Mouse (Mus musculus): ENCODE measurements around the gene Ryr1. TPM values are rescaled to one million over a fixed set of nuclear protein-coding genes. Genes with fewer than 3 reads are reported as not detected.
A peak's percentile ranks its signal among the peaks of the same experiment; 100 is the strongest.
"Not testable (repeated sequence)": the region's sequence is repeated elsewhere in the genome, so short reads cannot be mapped to it uniquely, and the experiment has no call there.

The Ryr1 gene
- polyA plus RNA-seq, 1 experiment from 2014 or later = 2.8 TPM

GRCm38 (mm10) chr7:29070364-29071168 lies 54.4 kb downstream of the Ryr1 start:
- Histone ChIP-seq H3K9ac (replicated peaks) (no peak overlapping the region), H3K4me1 (peaks cover 26% of the 10 kb centered on the region; the same call in 1 of the 2 replicates), H3K27me3 (peaks cover 35% of the 10 kb centered on the region), H3K4me3 (peak overlapping the region; percentile 7; the same call in 1 of the 2 replicates), H3K9me3 (no peaks in the 10 kb centered on the region), H3K27ac (replicated peaks) (peak overlapping the region; percentile 87), H3K36me3 (no peaks in the 10 kb centered on the region), H3K4me2 (replicated peaks) (peak overlapping the region; percentile 67)
- 54% methylated on average over 12 of the region's 12 CpGs for WGBS
- ATAC-seq (ENCODE audit: low FRiP score, low read depth) = peak; percentile 78

- H3K27me3 ChIP-seq = peaks cover 28% of the 10 kb centered on the region
- H3K9me3 ChIP-seq = no peaks in the 10 kb centered on the region
- H3K4me2 ChIP-seq (replicated peaks) = no peak overlapping the region
- peaks cover 26% of the 10 kb centered on the region; the same call in 1 of the 2 replicates for H3K4me1 ChIP-seq
- ATAC-seq (ENCODE audit: low FRiP score, low read depth) = no peak
- H3K27ac ChIP-seq (replicated peaks) = no peak overlapping the region
- H3K4me3 ChIP-seq = no peak overlapping the region
- WGBS = 10% methylated on average over 15 of the region's 15 CpGs
- no peaks in the 10 kb centered on the region for H3K36me3 ChIP-seq
- no peak overlapping the region for H3K9ac ChIP-seq (replicated peaks)
Observed at GRCm38 (mm10) chr7:29067758-29068157, 57.2 kb downstream of the Ryr1 start.

- not testable (repeated sequence) for H3K4me2 ChIP-seq (replicated peaks); H3K27ac ChIP-seq (replicated peaks); H3K9me3 ChIP-seq; H3K4me1 ChIP-seq; ATAC-seq (ENCODE audit: low FRiP score, low read depth); H3K9ac ChIP-seq (replicated peaks); H3K4me3 ChIP-seq; H3K36me3 ChIP-seq
- WGBS = 59% methylated on average over 7 of the region's 7 CpGs
- H3K27me3 ChIP-seq = peaks cover 31% of the 10 kb centered on the region
Observed at GRCm38 (mm10) chr7:29063476-29063875, 61.5 kb downstream of the Ryr1 start.

GRCm38 (mm10) chr7:29061522-29062037 lies 63.4 kb downstream of the Ryr1 start:
- Histone ChIP-seq H3K9me3 (no peaks in the 10 kb centered on the region), H3K4me1 (no peaks in the 10 kb centered on the region), H3K9ac (replicated peaks) (no peak overlapping the region), H3K4me2 (replicated peaks) (no peak overlapping the region; the same call in 1 of the 2 replicates), H3K4me3 (0 out of 2 replicates have a peak overlapping the region, but pooled peaks have one; percentile 10), H3K27ac (replicated peaks) (no peak overlapping the region), H3K36me3 (no peaks in the 10 kb centered on the region), H3K27me3 (peaks cover 27% of the 10 kb centered on the region)
- ATAC-seq (ENCODE audit: low FRiP score, low read depth) = no peak
- WGBS = 8% methylated on average over 19 of the region's 19 CpGs

GRCm38 (mm10) chr7:29059445-29059844 lies 65.5 kb downstream of the Ryr1 start:
- no peaks in the 10 kb centered on the region for H3K9me3 ChIP-seq
- WGBS = 89% methylated on average over 19 of the region's 19 CpGs
- no peaks in the 10 kb centered on the region for H3K36me3 ChIP-seq
- no peak for ATAC-seq (ENCODE audit: low FRiP score, low read depth)
- H3K27me3 ChIP-seq = peaks cover 46% of the 10 kb centered on the region
- no peak overlapping the region for H3K27ac ChIP-seq (replicated peaks)
- H3K4me3 ChIP-seq = no peak overlapping the region
- H3K9ac ChIP-seq (replicated peaks) = no peak overlapping the region
- H3K4me2 ChIP-seq (replicated peaks) = no peak overlapping the region
- H3K4me1 ChIP-seq = no peaks in the 10 kb centered on the region

- Histone ChIP-seq H3K4me1 (0 out of 2 replicates have a peak, but pooled peaks cover 3% of the 10 kb centered on the region), H3K9ac (replicated peaks) (no peak overlapping the region), H3K9me3 (no peaks in the 10 kb centered on the region), H3K4me3 (0 out of 2 replicates have a peak overlapping the region, but pooled peaks have one; percentile 5), H3K36me3 (no peaks in the 10 kb centered on the region), H3K4me2 (replicated peaks) (no peak overlapping the region), H3K27me3 (peaks cover 57% of the 10 kb centered on the region), H3K27ac (replicated peaks) (no peak overlapping the region)
- WGBS = 7% methylated on average over 19 of the region's 19 CpGs
- ATAC-seq (ENCODE audit: low FRiP score, low read depth) = no peak
Observed at GRCm38 (mm10) chr7:29052821-29053220, 72.2 kb downstream of the Ryr1 start.

- H3K4me3 ChIP-seq = no peak overlapping the region
- 40% methylated on average over 2 of the region's 2 CpGs for WGBS
- no peak overlapping the region for H3K27ac ChIP-seq (replicated peaks)
- no peak overlapping the region for H3K9ac ChIP-seq (replicated peaks)
- H3K27me3 ChIP-seq = peaks cover 44% of the 10 kb centered on the region
- peaks cover 8% of the 10 kb centered on the region; the same call in 1 of the 2 replicates for H3K4me1 ChIP-seq
- H3K4me2 ChIP-seq (replicated peaks) = no peak overlapping the region
- ATAC-seq (ENCODE audit: low FRiP score, low read depth) = no peak
- no peaks in the 10 kb centered on the region for H3K36me3 ChIP-seq
- no peaks in the 10 kb centered on the region for H3K9me3 ChIP-seq
Observed at GRCm38 (mm10) chr7:29050797-29051196, 74.2 kb downstream of the Ryr1 start.

- WGBS = 80% methylated on average over 11 of the region's 11 CpGs
- no peak overlapping the region for H3K9ac ChIP-seq (replicated peaks)
Observed at GRCm38 (mm10) chr7:29048615-29049014, 76.4 kb downstream of the Ryr1 start.

GRCm38 (mm10) chr7:29048070-29048469 lies 76.9 kb downstream of the Ryr1 start:
- Histone ChIP-seq H3K9ac (replicated peaks) (no peak overlapping the region), H3K27ac (replicated peaks) (no peak overlapping the region), H3K4me2 (replicated peaks) (no peak overlapping the region), H3K9me3 (no peaks in the 10 kb centered on the region), H3K27me3 (peaks cover 18% of the 10 kb centered on the region), H3K36me3 (no peaks in the 10 kb centered on the region), H3K4me3 (no peak overlapping the region), H3K4me1 (peaks cover 17% of the 10 kb centered on the region)
- WGBS = 82% methylated on average over 3 of the region's 3 CpGs
- no peak for ATAC-seq (ENCODE audit: low FRiP score, low read depth)

More at GRCm38 (mm10) chr7:29048615-29049014, 76.4 kb downstream of the Ryr1 start:
- H3K4me2 ChIP-seq (replicated peaks) = no peak overlapping the region
- no peaks in the 10 kb centered on the region for H3K9me3 ChIP-seq
- peaks cover 23% of the 10 kb centered on the region for H3K27me3 ChIP-seq
- H3K36me3 ChIP-seq = no peaks in the 10 kb centered on the region
- H3K4me1 ChIP-seq = peaks cover 13% of the 10 kb centered on the region
- H3K4me3 ChIP-seq = no peak overlapping the region
- no peak overlapping the region for H3K27ac ChIP-seq (replicated peaks)
- no peak for ATAC-seq (ENCODE audit: low FRiP score, low read depth)

- Histone ChIP-seq H3K9me3 (no peaks in the 10 kb centered on the region), H3K9ac (replicated peaks) (no peak overlapping the region), H3K4me1 (peaks cover 14% of the 10 kb centered on the region), H3K27me3 (peaks cover 5% of the 10 kb centered on the region), H3K27ac (replicated peaks) (no peak overlapping the region), H3K36me3 (no peaks in the 10 kb centered on the region), H3K4me3 (no peak overlapping the region), H3K4me2 (replicated peaks) (no peak overlapping the region)
- 6% methylated on average over 12 of the region's 12 CpGs for WGBS
- no peak for ATAC-seq (ENCODE audit: low FRiP score, low read depth)
Observed at GRCm38 (mm10) chr7:29046533-29046932, 78.4 kb downstream of the Ryr1 start.

- Histone ChIP-seq H3K27me3 (peaks cover 5% of the 10 kb centered on the region), H3K27ac (replicated peaks) (no peak overlapping the region), H3K4me2 (replicated peaks) (no peak overlapping the region), H3K4me3 (no peak overlapping the region), H3K4me1 (peaks cover 27% of the 10 kb centered on the region), H3K36me3 (no peaks in the 10 kb centered on the region), H3K9me3 (no peaks in the 10 kb centered on the region), H3K9ac (replicated peaks) (no peak overlapping the region)
- peak; percentile 42; the same call in 1 of the 2 replicates for ATAC-seq (ENCODE audit: low FRiP score, low read depth)
- WGBS = 52% methylated on average over 9 of the region's 9 CpGs
Observed at GRCm38 (mm10) chr7:29044302-29044701, 80.7 kb downstream of the Ryr1 start.

- ATAC-seq (ENCODE audit: low FRiP score, low read depth) = 0 out of 2 replicates have a peak, but pooled peaks have one; percentile 21
- Histone ChIP-seq H3K27ac (replicated peaks) (no peak overlapping the region), H3K9ac (replicated peaks) (no peak overlapping the region), H3K27me3 (peaks cover 3% of the 10 kb centered on the region), H3K4me1 (peaks cover 27% of the 10 kb centered on the region), H3K4me3 (no peak overlapping the region), H3K4me2 (replicated peaks) (no peak overlapping the region), H3K9me3 (no peaks in the 10 kb centered on the region), H3K36me3 (no peaks in the 10 kb centered on the region)
- 43% methylated on average over 8 of the region's 11 CpGs for WGBS
Observed at GRCm38 (mm10) chr7:29043674-29044057, 81.3 kb downstream of the Ryr1 start.

All from midbrain, embryonic 12.5 days (tissue).